Mouse (Mus musculus) erythroblast, embryonic 14.5 days (primary cell): ENCODE measurements at regions not wholly inside any gene's neighbourhood (a gene's known extent, or its start where the extent isn't known, plus 50 kb on each side); places are given as distances from the start of the nearest gene placed in this dataset.

Experiments used
- GATA1 ChIP-seq: IDR thresholded peaks from 2 replicates; pipeline ENCODE4 v1.6.1; 2012; ENCODE audit warnings: low read length, inconsistent platforms, mixed read lengths
- TAL1 ChIP-seq: IDR thresholded peaks from 3 replicates; pipeline ENCODE4 v1.6.1; 2012; ENCODE audit warnings: low read length, inconsistent platforms, mixed read lengths

DNA sequence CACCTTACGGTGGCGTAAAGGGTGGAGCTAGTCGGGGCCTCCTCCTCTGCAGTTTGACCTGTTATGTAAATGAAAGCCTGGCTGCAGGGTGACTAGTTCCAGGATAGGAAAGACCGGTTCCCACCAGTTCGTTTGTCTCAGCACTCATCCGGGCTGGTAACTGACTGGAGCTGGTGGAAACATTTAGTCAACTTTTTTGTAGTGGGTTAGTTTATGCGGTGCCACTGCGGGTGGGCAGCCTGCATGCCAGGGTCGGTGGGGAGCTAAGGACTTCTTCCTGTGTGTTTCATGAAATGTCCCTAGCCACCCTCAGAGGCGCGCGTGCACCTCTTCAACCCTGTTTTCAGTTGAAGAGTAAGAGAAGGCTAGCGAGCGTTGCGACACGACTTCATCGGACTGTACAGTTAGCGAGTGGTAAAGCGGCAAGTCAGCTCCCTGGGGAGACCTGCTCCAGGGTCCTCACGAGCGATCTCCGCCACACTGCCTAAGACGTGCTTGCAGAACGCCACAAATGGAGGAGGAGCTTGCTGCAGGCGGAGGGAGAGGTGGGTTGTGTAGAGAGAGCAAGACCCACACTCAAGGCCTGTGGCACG is 76.5 kb upstream of the Gadd45a start:
- TF ChIP-seq TAL1 (no peak), GATA1 (no peak)
